Mouse (Mus musculus): ENCODE results near the gene Rrh.

DNA sequence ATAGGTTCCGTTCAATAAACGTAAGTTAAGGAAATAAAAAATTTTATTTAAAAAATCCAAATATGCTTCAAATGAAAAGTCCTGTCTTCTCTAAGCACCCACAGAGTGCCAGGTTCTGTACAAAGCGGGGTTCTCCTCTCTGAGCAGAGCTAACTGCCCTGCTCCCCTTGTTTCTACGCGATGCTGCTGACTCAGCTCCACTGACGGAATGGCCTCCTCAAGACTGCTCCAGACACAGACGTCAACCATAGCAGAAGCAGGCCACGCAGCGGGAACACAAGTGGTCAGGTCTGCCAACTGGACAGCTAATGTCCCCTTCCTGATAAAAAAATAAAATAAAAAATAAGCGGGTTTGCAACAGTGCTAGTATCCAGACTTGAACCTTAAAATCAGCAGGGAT, 2.5 kb upstream of the Rrh start:
- TF ChIP-seq EP300 (IDR thresholded peaks at IDR 0.05; ENCODE audit: low read depth) = no peak
- TF ChIP-seq CTCF (IDR thresholded peaks at IDR 0.05; ENCODE audit: low read depth) = no peak

Measured in liver, embryonic 14.5 days (tissue).